Mouse (Mus musculus): ENCODE data around the gene Tmprss11b.
A peak's percentile ranks its signal among the peaks of the same experiment; 100 is the strongest.
"Not testable (repeated sequence)": the region's sequence is repeated elsewhere in the genome, so short reads cannot be mapped to it uniquely, and the experiment has no call there.

Tmprss11b gene

GRCm38 (mm10) chr5:86676262-86676661 is at the start of gene Tmprss11b:
TSS of gene Tmprss11b (minus strand) at chr5:86676362.
- DNase-seq (ENCODE audit: extremely low read depth, low read depth, low spot score): no peak

- no peak for DNase-seq (ENCODE audit: extremely low read depth, low read depth, low spot score)
These were observed 48.9 kb upstream of the Tmprss11b start for GRCm38 (mm10) chr5:86725021-86725420.

GRCm38 (mm10) chr5:86722820-86723460 is 46.8 kb upstream of the Tmprss11b start:
- no peak for DNase-seq (ENCODE audit: extremely low read depth, low read depth, low spot score)

- no peak for DNase-seq (ENCODE audit: extremely low read depth, low read depth, low spot score)
These were observed 38.8 kb upstream of the Tmprss11b start for GRCm38 (mm10) chr5:86714967-86715366.

- no peak for DNase-seq (ENCODE audit: extremely low read depth, low read depth, low spot score)
These were observed 28.8 kb upstream of the Tmprss11b start for GRCm38 (mm10) chr5:86704923-86705322.

GRCm38 (mm10) chr5:86684667-86685066 is 8.5 kb upstream of the Tmprss11b start:
- DNase-seq (ENCODE audit: extremely low read depth, low read depth, low spot score): no peak

- DNase-seq (ENCODE audit: extremely low read depth, low read depth, low spot score): not testable (repeated sequence)
These were observed 27.0 kb downstream of the Tmprss11b start for GRCm38 (mm10) chr5:86649185-86649584.

GRCm38 (mm10) chr5:86640795-86641194 is 35.4 kb downstream of the Tmprss11b start:
- no peak for DNase-seq (ENCODE audit: extremely low read depth, low read depth, low spot score)

GRCm38 (mm10) chr5:86632324-86632723 is 43.8 kb downstream of the Tmprss11b start, which contains the start of gene Tmprss11f:
TSS of gene Tmprss11f (minus strand) at chr5:86632424.
- peak; percentile 26 for DNase-seq (ENCODE audit: extremely low read depth, low read depth, low spot score)

GRCm38 (mm10) chr5:86630700-86631099 is 45.5 kb downstream of the Tmprss11b start:
- no peak for DNase-seq (ENCODE audit: extremely low read depth, low read depth, low spot score)

GRCm38 (mm10) chr5:86621778-86622177 is 54.4 kb downstream of the Tmprss11b start:
- DNase-seq (ENCODE audit: extremely low read depth, low read depth, low spot score): no peak
